Comparison of ENCODE assay signal across 8 mouse cellular contexts in the genomic region with DNA sequence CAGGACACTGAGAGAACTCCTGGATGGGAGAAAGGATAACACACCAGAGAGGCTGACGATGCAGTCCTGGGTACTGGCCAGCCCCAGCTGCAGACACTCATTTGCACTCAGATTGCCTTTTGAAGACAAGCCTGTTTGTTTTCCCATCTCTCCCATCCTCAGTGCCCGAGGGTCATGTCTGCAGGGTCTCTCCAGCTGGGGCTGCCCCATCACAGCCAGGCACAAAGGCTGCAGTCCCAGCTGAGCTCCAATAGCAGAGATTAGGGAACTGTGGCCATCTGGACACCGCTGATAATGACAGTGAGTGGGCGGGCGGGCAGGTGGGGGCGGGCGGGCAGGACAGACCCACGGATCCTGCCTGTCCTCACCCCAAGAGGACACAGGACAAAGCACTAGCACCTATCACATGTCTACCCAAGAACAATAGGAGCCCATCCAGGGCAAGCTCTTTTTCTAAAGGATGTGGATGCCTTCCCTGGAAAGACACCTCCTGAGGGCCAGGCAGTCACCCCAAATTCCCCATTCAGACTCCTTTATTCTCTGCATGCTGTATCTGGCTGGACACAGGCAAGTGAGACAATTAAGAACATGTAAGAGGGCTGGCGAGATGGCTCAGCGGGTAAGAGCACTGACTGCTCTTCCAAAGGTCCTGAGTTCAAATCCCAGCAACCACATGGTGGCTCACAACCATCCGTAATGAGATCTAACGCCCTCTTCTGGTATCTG. TPM values are rescaled to one million over a fixed set of nuclear protein-coding genes. Genes with fewer than 3 reads are reported as not detected.
DNase-seq lines count a peak whose midpoint lies in the region; ATAC-seq and TF ChIP-seq lines count a peak whose summit lies in the region.

No protein-coding gene starts in this region.

- WGBS in heart, postnatal 0 days = 46% methylated on average over 12 of the region's 12 CpGs
- WGBS in neural tube, embryonic 15.5 days = 33% methylated on average over 12 of the region's 12 CpGs

- no peak overlapping the region for H3K27ac ChIP-seq in heart, postnatal 0 days (ENCODE audit: low read depth)
- H3K27ac ChIP-seq in neural tube, embryonic 15.5 days (replicated peaks) = peak overlapping the region; percentile 58

- no peak overlapping the region for H3K4me2 ChIP-seq in heart, postnatal 0 days (ENCODE audit: low read depth, low read length)
- no peak overlapping the region for H3K4me2 ChIP-seq in neural tube, embryonic 15.5 days

- intact Hi-C loops in heart, postnatal 36 days (cut with DNase I) = no loop called here

- no peak for TF ChIP-seq EP300 in heart, postnatal 0 days (IDR thresholded peaks at IDR 0.05; ENCODE audit: low read depth)

- H3K36me3 ChIP-seq in heart, postnatal 0 days (replicated peaks; ENCODE audit: control insufficient read depth, insufficient read depth, low read length) = peaks cover 54% of the 10 kb centered on the region
- peaks cover 63% of the 10 kb centered on the region for H3K36me3 ChIP-seq in neural tube, embryonic 15.5 days

- peak; percentile 93 for DNase-seq in heart, adult 11 months
- DNase-seq in heart, postnatal 36 days = no peak
- DNase-seq in ZHBTc4 (ENCODE audit: low read depth, low spot score) = peak; percentile 34
- DNase-seq in heart, postnatal 0 days (ENCODE audit: low spot score) = no peak
- peak; percentile 53 to 67 for DNase-seq in lung, adult 18-20 months
- DNase-seq in right cerebral cortex, adult 2 months (ENCODE audit: low spot score in 2 of 2) = no peak
- no peak for DNase-seq in testis, postnatal 14 days (ENCODE audit: low spot score)

- ATAC-seq in heart, postnatal 0 days (ENCODE audit: insufficient read depth, low read depth) = peak; percentile 19; the same call in 1 of the 2 replicates
- ATAC-seq in neural tube, embryonic 15.5 days (ENCODE audit: low FRiP score) = peak; percentile 10; the same call in 1 of the 2 replicates

- no peaks in the 10 kb centered on the region for H3K4me1 ChIP-seq in heart, postnatal 0 days (ENCODE audit: control insufficient read depth, insufficient read depth)
- peaks cover 41% of the 10 kb centered on the region for H3K4me1 ChIP-seq in neural tube, embryonic 15.5 days

- H3K9me3 ChIP-seq in heart, postnatal 0 days (replicated peaks; ENCODE audit: control insufficient read depth, low read length) = no peaks in the 10 kb centered on the region
- no peaks in the 10 kb centered on the region for H3K9me3 ChIP-seq in neural tube, embryonic 15.5 days (replicated peaks)

- no peaks in the 10 kb centered on the region for H3K27me3 ChIP-seq in heart, postnatal 0 days (ENCODE audit: control insufficient read depth, insufficient read depth, low read length)
- H3K27me3 ChIP-seq in neural tube, embryonic 15.5 days (replicated peaks) = no peaks in the 10 kb centered on the region

- no peak for TF ChIP-seq CTCF in heart, postnatal 0 days (IDR thresholded peaks at IDR 0.05; ENCODE audit: low read depth)

- no peak overlapping the region for H3K4me3 ChIP-seq in heart, postnatal 0 days (ENCODE audit: low read depth, low read length)
- H3K4me3 ChIP-seq in neural tube, embryonic 15.5 days (replicated peaks) = no peak overlapping the region

- no peak overlapping the region for H3K9ac ChIP-seq in heart, postnatal 0 days (replicated peaks; ENCODE audit: low read depth, low read length)
- H3K9ac ChIP-seq in neural tube, embryonic 15.5 days (replicated peaks) = no peak overlapping the region

RNA-seq across cellular contexts. Expression of a gene that starts 8.5 kb away (rescaled TPM):
- 100 to 1,000 TPM; 324 to 333 TPM for total RNA-seq in heart, postnatal 36 days (2021)
- 804 and 987 TPM in 2 replicates for total RNA-seq in heart, postnatal 0 days (2014; rRNA removed; ENCODE audit: low replicate concordance)
- polyA plus RNA-seq in heart, postnatal 0 days (2015; fragmentation: Nextera tagmentation; extraction: Ambion mirVana) = 439 and 463 TPM in 2 replicates
- 412 and 499 TPM in 2 replicates for polyA plus RNA-seq in neural tube, embryonic 15.5 days (2015; fragmentation: Nextera tagmentation; extraction: Ambion mirVana)

RNA-seq across cellular contexts. Expression of a gene that starts 9.2 kb away (rescaled TPM):
- total RNA-seq in heart, postnatal 36 days (2021) = not detected
- 0.73 and 1.6 TPM in 2 replicates for total RNA-seq in heart, postnatal 0 days (2014; rRNA removed; ENCODE audit: low replicate concordance)
- polyA plus RNA-seq in heart, postnatal 0 days (2015; fragmentation: Nextera tagmentation; extraction: Ambion mirVana) = 0.59 and 0.75 TPM in 2 replicates
- polyA plus RNA-seq in neural tube, embryonic 15.5 days (2015; fragmentation: Nextera tagmentation; extraction: Ambion mirVana) = 1.7 and 2.2 TPM in 2 replicates

Comparison
In these comparisons a context has a peak if more than half of its experiments do, and no peak if none do; other contexts are left out.
1. DNase-seq: peak in heart, adult 11 months (single experiment), ZHBTc4 (single experiment) and lung, adult 18-20 months (2 of 2); none in heart, postnatal 36 days (0 of 2), heart, postnatal 0 days (single experiment), right cerebral cortex, adult 2 months (0 of 2) and testis, postnatal 14 days (single experiment).